Mouse (Mus musculus): ENCODE data around the gene Bcl2l11. TPM values are rescaled to one million over a fixed set of nuclear protein-coding genes. Genes with fewer than 3 reads are reported as not detected.

Gene Bcl2l11
- polyA plus RNA-seq, 1 experiment: not detected

DNA sequence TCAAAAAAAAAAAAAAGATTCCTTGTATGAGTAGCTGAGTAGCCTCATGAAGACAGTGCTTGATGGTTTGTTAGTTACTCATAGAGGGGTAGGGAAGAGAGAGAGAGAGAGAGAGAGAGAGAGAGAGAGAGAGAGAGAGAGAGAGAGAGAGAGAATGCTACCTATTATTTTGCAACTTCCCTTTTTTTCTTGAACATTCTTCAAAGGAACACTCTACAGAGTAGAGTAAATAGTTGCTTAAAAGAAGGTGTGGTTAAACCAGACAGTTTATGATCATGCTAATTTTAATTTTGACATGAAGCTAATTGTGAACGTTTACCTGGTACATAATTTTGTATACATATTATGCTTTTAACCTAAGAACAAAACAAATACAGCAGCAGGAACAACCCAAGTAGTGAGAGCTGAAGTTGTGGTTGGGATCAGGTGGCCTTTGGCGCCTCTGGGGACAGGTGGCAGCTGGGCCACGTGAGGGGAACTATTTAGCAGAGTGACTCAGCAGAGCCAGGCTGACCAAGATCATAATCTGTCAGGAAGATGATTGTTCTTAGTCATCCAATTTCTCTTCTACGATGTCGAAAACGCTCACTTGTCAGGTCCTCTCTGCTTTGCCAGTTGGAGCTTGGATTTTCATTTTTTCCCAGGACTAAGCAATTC, 78.0 kb downstream of the Bcl2l11 start:
- TF ChIP-seq CTCF (IDR thresholded peaks at IDR 0.05; ENCODE audit: insufficient read depth, low read depth, low read length): no peak
- no peak for TF ChIP-seq POLR2A (IDR thresholded peaks at IDR 0.05; ENCODE audit: insufficient read depth, low read depth, low read length)
- no peak overlapping the region for H3K27ac ChIP-seq (ENCODE audit: insufficient read depth, low read depth, low read length)
- WGBS: 93% methylated on average over 6 of the region's 6 CpGs
- no peaks in the 10 kb centered on the region for H3K4me1 ChIP-seq (ENCODE audit: control insufficient read depth, insufficient read depth, low read length)
- no peak overlapping the region for H3K4me3 ChIP-seq (ENCODE audit: insufficient read depth, low read depth, low read length)

DNA sequence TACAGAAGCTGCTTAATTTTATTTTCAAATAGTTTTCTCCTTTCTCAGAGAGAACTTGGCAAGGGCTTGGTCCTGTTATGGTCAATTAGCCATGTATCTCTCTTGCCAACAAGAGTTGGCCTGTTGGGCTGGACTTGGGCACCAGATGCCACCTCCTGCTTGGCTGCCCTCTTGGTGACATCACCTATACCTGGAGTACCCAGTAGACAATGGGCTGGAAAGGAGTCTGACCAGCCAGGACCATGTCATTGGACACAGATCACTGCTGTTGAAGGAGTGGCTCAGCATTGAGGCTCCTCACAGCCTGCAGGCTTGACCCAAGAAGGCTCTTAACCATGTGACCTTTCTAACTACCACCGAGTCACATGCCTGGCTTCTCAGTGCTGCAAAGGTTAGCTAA, 82.7 kb downstream of the Bcl2l11 start:
- Histone ChIP-seq H3K4me1 (ENCODE audit: control insufficient read depth, insufficient read depth, low read length) (peaks cover 8% of the 10 kb centered on the region), H3K27ac (ENCODE audit: insufficient read depth, low read depth, low read length) (no peak overlapping the region), H3K4me3 (ENCODE audit: insufficient read depth, low read depth, low read length) (no peak overlapping the region)
- TF ChIP-seq CTCF (IDR thresholded peaks at IDR 0.05; ENCODE audit: insufficient read depth, low read depth, low read length) (no peak), POLR2A (IDR thresholded peaks at IDR 0.05; ENCODE audit: insufficient read depth, low read depth, low read length) (no peak)
- 96% methylated on average over 1 of the region's 1 CpGs for WGBS

- H3K4me1 ChIP-seq (ENCODE audit: control insufficient read depth, insufficient read depth, low read length): peaks cover 8% of the 10 kb centered on the region
- TF ChIP-seq CTCF (IDR thresholded peaks at IDR 0.05; ENCODE audit: insufficient read depth, low read depth, low read length) (no peak), POLR2A (IDR thresholded peaks at IDR 0.05; ENCODE audit: insufficient read depth, low read depth, low read length) (no peak)
- H3K4me3 ChIP-seq (ENCODE audit: insufficient read depth, low read depth, low read length): no peak overlapping the region
- H3K27ac ChIP-seq (ENCODE audit: insufficient read depth, low read depth, low read length): no peak overlapping the region
- 79% methylated on average over 2 of the region's 2 CpGs for WGBS
Observed at GRCm38 (mm10) chr2:128209841-128210329, 84.0 kb downstream of the Bcl2l11 start.

DNA sequence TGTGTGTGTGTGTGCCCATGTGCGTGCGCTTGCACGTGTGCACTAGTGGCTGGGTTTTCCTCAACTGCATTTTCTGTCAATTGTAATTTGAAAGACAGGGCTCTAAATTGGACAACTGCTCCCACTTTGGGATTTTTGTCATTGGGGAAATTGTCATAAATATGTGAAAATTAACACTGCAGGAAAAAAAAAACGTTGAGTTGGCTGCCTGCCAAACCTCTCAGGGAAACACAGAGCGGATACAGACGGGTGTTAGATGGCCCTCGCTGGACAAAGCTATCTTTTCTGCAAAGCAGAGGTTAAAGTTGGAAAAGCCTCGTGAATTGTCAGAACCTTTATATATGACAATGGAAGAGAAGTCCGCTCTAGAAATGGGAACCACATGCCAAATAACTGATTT, 84.5 kb downstream of the Bcl2l11 start:
- 63% methylated on average over 9 of the region's 9 CpGs for WGBS
- H3K27ac ChIP-seq (ENCODE audit: insufficient read depth, low read depth, low read length): no peak overlapping the region
- H3K4me1 ChIP-seq (ENCODE audit: control insufficient read depth, insufficient read depth, low read length): peaks cover 8% of the 10 kb centered on the region
- H3K4me3 ChIP-seq (ENCODE audit: insufficient read depth, low read depth, low read length): no peak overlapping the region
- TF ChIP-seq POLR2A (IDR thresholded peaks at IDR 0.05; ENCODE audit: insufficient read depth, low read depth, low read length): no peak
- no peak for TF ChIP-seq CTCF (IDR thresholded peaks at IDR 0.05; ENCODE audit: insufficient read depth, low read depth, low read length)

DNA sequence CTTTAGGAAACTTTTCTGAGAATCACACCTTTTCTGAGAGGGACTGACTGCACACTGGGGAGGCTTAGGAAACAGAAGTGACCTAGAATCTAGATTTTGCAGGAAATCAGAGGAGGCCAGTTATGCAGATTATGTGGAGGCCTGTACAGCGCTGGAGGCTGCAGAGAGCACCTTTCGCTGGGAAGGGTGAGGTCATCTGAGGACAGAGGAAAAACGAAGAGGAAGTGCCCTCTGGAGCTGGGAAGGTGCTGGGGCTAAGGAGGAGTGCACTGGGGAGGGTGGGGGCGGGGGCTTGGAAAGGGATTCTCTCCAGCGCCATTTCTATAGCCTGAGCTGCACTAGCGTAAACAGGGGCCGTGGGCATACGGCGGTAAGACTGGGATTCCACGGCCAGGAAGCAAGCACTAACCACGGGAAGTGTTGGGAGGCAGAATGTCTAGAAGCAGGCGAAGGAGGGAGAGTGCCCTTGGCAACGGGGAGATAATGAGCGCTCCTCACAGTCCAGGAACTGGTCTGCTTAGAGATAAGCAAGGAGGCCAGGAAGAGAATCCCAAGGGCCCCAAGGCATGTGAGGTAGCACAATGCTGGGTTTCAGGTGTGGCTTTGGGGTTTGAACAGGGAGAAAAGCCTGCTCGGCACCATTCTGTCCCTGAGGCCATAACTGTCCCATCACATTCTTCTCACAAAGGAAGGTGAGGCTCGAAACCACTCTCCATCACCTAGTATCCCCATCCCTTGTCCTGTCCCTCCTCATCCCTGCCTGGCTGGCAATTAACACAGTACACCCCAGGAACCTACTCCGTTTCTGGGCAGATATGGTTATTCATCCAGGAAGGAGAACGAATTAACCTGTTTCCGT, 85.4 kb downstream of the Bcl2l11 start:
- no peak overlapping the region for H3K4me3 ChIP-seq (ENCODE audit: insufficient read depth, low read depth, low read length)
- TF ChIP-seq CTCF (IDR thresholded peaks at IDR 0.05; ENCODE audit: insufficient read depth, low read depth, low read length): no peak
- TF ChIP-seq POLR2A (IDR thresholded peaks at IDR 0.05; ENCODE audit: insufficient read depth, low read depth, low read length): no peak
- WGBS: 59% methylated on average over 19 of the region's 19 CpGs
- H3K27ac ChIP-seq (ENCODE audit: insufficient read depth, low read depth, low read length): no peak overlapping the region
- H3K4me1 ChIP-seq (ENCODE audit: control insufficient read depth, insufficient read depth, low read length): peaks cover 8% of the 10 kb centered on the region

- H3K4me1 ChIP-seq (ENCODE audit: control insufficient read depth, insufficient read depth, low read length): peaks cover 8% of the 10 kb centered on the region
- no peak overlapping the region for H3K4me3 ChIP-seq (ENCODE audit: insufficient read depth, low read depth, low read length)
- H3K27ac ChIP-seq (ENCODE audit: insufficient read depth, low read depth, low read length): no peak overlapping the region
- TF ChIP-seq CTCF (IDR thresholded peaks at IDR 0.05; ENCODE audit: insufficient read depth, low read depth, low read length) (no peak), POLR2A (IDR thresholded peaks at IDR 0.05; ENCODE audit: insufficient read depth, low read depth, low read length) (no peak)
- 72% methylated on average over 8 of the region's 8 CpGs for WGBS
Observed at GRCm38 (mm10) chr2:128211881-128212209, 86.0 kb downstream of the Bcl2l11 start.

Measured in olfactory bulb, adult 2 months (tissue).